Mouse (Mus musculus) liver, embryonic 14 days (tissue): ENCODE results near the gene Vmn1r49. TPM values are rescaled to one million over a fixed set of nuclear protein-coding genes. Genes with fewer than 3 reads are reported as not detected.

Experiments
- polyA plus RNA-seq: library from polyadenylated mRNA; depleted of rRNA; stranded (reverse); fragments of >200 nt; gene quantifications from 2 replicates; pipeline ENCODE4 v1.2.3, GENCODE M21; 2012; rRNA removed

Vmn1r49 gene
- not detected in 2 replicates for polyA plus RNA-seq

GRCm38 (mm10) chr6:90078406-90078805, at the start of gene Vmn1r49:
Vmn1r49 (minus strand) TSS chr6:90078506.

GRCm38 (mm10) chr6:90122296-90122695, 44.0 kb upstream of the Vmn1r49 start, which contains the start of gene Vmn1r51:
Vmn1r51 (plus strand) TSS chr6:90122596.

GRCm38 (mm10) chr6:90101130-90101529, 22.8 kb upstream of the Vmn1r49 start, which contains the start of gene Vmn1r50:
Vmn1r50 (plus strand) TSS chr6:90101430.

GRCm38 (mm10) chr6:90036741-90037140, 41.6 kb downstream of the Vmn1r49 start, which contains the start of gene Vmn1r48:
Vmn1r48 (minus strand) TSS chr6:90036841.

Other genes starting within 250 kb of the Vmn1r49 start
- gene Vmn1r42, start 202.1 kb downstream of the Vmn1r49 start, polyA plus RNA-seq = not detected in 2 replicates
- not detected in 2 replicates for gene Vmn1r43, start 202.1 kb downstream of the Vmn1r49 start, polyA plus RNA-seq
- not detected in 2 replicates for gene Vmn1r44, start 194.8 kb downstream of the Vmn1r49 start, polyA plus RNA-seq
- gene Vmn1r45, start 137.9 kb downstream of the Vmn1r49 start, polyA plus RNA-seq = not detected in 2 replicates
- gene Vmn1r46, start 109.2 kb downstream of the Vmn1r49 start, polyA plus RNA-seq = not detected in 2 replicates
- not detected in 2 replicates for gene Vmn1r47, start 62.4 kb downstream of the Vmn1r49 start, polyA plus RNA-seq
- gene Vmn1r48, start 41.7 kb downstream of the Vmn1r49 start, polyA plus RNA-seq = not detected in 2 replicates
- not detected in 2 replicates for gene Vmn1r50, start 22.9 kb upstream of the Vmn1r49 start, polyA plus RNA-seq
- not detected in 2 replicates for gene Vmn1r51, start 44.1 kb upstream of the Vmn1r49 start, polyA plus RNA-seq
- gene Vmn1r52, start 96.3 kb upstream of the Vmn1r49 start, polyA plus RNA-seq = not detected in 2 replicates
- not detected in 2 replicates for gene V1ra8, start 124.3 kb upstream of the Vmn1r49 start, polyA plus RNA-seq
- 0.02 TPM in 1 of 2 replicates, not detected in the other for gene Vmn1r53, start 145.9 kb upstream of the Vmn1r49 start, polyA plus RNA-seq
- gene Vmn1r54, start 167.8 kb upstream of the Vmn1r49 start, polyA plus RNA-seq = not detected in 2 replicates
- not detected in 2 replicates for gene BC048671, start 222.7 kb upstream of the Vmn1r49 start, polyA plus RNA-seq
- 8.1 and 9.9 TPM in 2 replicates for gene Chst13, start 246.7 kb upstream of the Vmn1r49 start, polyA plus RNA-seq